Mouse (Mus musculus): ENCODE data around the gene Lrp2bp.

Gene Lrp2bp

GRCm38 (mm10) chr8:46005596-46005995 is 6.5 kb downstream of the Lrp2bp start, which contains the start of gene Ankrd37:
TSS of gene Ankrd37 (minus strand) at chr8:46005707.
- no peak for DNase-seq (ENCODE audit: low read depth, low spot score)
- Histone ChIP-seq H3K27me3 (ENCODE audit: control insufficient read depth, insufficient read depth, low read length, poor library complexity, severe bottlenecking) (no peaks in the 10 kb centered on the region), H3K36me3 (ENCODE audit: control insufficient read depth, insufficient read depth, low read length, poor library complexity, severe bottlenecking) (no peaks in the 10 kb centered on the region)

DNA sequence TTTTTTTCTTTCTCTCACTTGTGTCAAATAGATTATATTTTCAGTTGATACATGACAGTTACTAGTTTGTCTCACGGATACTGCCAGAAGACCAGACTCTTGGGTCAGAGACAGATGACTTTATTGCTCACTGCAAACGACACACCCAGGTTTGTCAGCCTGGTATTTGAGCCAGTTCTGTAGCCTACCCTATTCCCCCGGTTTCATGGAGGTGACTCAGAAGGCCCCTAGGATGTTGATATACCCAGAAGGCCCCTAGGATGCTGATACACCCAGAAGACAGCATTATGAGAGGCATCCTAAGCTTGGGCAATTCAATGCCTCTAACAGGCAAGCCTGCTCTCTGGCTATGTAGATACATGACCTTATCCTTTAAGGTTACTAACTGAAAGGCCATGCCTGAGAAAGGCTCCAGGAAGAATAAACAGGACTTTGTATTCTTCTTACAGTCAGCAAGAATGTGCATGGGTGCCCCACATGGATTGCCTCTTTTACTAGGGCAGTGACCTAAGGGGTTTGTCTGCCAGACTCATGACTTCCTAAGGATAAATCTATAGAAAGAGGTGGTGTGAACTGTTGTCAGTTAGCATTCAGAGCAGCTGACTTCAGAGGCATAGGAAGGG is 8.1 kb downstream of the Lrp2bp start:
- Histone ChIP-seq H3K36me3 (ENCODE audit: control insufficient read depth, insufficient read depth, low read length, poor library complexity, severe bottlenecking) (no peaks in the 10 kb centered on the region), H3K27me3 (ENCODE audit: control insufficient read depth, insufficient read depth, low read length, poor library complexity, severe bottlenecking) (no peaks in the 10 kb centered on the region)
- no peak for DNase-seq (ENCODE audit: low read depth, low spot score)

DNA sequence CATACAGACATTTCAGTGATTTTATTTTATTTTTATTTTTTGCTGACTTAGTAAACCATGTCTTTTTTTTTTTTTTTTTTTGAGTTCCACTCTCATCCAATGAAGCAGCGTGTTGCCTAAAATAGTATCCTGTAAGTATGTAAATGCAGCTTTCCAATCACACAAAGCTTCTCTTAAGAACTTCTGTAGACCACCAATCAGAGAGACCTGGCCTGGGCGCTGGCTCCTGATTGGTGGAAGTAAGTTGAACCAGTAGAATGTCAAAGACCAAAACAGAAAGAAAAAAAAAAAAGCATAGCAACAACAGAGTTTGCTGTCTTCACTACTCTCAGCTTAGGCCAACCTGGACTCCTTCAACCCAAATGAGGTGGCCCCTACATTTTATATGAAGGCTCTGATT is 11.2 kb downstream of the Lrp2bp start:
- H3K27me3 ChIP-seq (ENCODE audit: control insufficient read depth, insufficient read depth, low read length, poor library complexity, severe bottlenecking): no peaks in the 10 kb centered on the region

GRCm38 (mm10) chr8:46010746-46011680 is 11.9 kb downstream of the Lrp2bp start:
- Histone ChIP-seq H3K36me3 (ENCODE audit: control insufficient read depth, insufficient read depth, low read length, poor library complexity, severe bottlenecking) (no peaks in the 10 kb centered on the region), H3K27me3 (ENCODE audit: control insufficient read depth, insufficient read depth, low read length, poor library complexity, severe bottlenecking) (no peaks in the 10 kb centered on the region)
- no peak for DNase-seq (ENCODE audit: low read depth, low spot score)

More for the DNA sequence above, 11.2 kb downstream of the Lrp2bp start:
- no peaks in the 10 kb centered on the region for H3K36me3 ChIP-seq (ENCODE audit: control insufficient read depth, insufficient read depth, low read length, poor library complexity, severe bottlenecking)
- no peak for DNase-seq (ENCODE audit: low read depth, low spot score)

- no peaks in the 10 kb centered on the region for H3K27me3 ChIP-seq (ENCODE audit: control insufficient read depth, insufficient read depth, low read length, poor library complexity, severe bottlenecking)
- no peaks in the 10 kb centered on the region for H3K36me3 ChIP-seq (ENCODE audit: control insufficient read depth, insufficient read depth, low read length, poor library complexity, severe bottlenecking)
- DNase-seq (ENCODE audit: low read depth, low spot score): no peak
These were observed 23.1 kb downstream of the Lrp2bp start for GRCm38 (mm10) chr8:46022203-46022602.

- H3K27me3 ChIP-seq (ENCODE audit: control insufficient read depth, insufficient read depth, low read length, poor library complexity, severe bottlenecking): no peaks in the 10 kb centered on the region
- no peaks in the 10 kb centered on the region for H3K36me3 ChIP-seq (ENCODE audit: control insufficient read depth, insufficient read depth, low read length, poor library complexity, severe bottlenecking)
- no peak for DNase-seq (ENCODE audit: low read depth, low spot score)
These were observed 23.7 kb downstream of the Lrp2bp start for GRCm38 (mm10) chr8:46022758-46023157.

- no peaks in the 10 kb centered on the region for H3K27me3 ChIP-seq (ENCODE audit: control insufficient read depth, insufficient read depth, low read length, poor library complexity, severe bottlenecking)
- peaks cover 2% of the 10 kb centered on the region; the same call in 1 of the 2 replicates for H3K36me3 ChIP-seq (ENCODE audit: control insufficient read depth, insufficient read depth, low read length, poor library complexity, severe bottlenecking)
- DNase-seq (ENCODE audit: low read depth, low spot score): no peak
These were observed 25.3 kb downstream of the Lrp2bp start for GRCm38 (mm10) chr8:46024392-46024791.

DNA sequence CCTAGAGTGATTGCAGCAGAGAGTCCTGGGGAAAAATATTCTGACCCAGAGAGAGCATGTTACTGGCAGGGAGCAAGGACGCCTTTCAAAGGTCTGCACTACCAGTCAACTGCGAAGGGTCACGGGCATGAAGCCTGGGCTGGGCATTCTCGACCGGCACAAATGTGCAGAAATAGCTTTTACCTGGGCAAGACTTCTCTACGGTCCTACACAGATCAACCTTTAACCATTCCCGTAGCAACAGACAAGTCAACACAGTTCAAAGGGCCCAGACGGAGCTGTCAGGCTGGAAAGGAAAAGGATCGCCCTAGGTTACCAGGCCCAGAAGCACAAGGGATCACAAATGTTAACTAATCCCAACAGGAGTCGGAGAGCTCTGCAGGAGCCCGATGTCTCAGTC is 37.1 kb downstream of the Lrp2bp start:
- H3K36me3 ChIP-seq (ENCODE audit: control insufficient read depth, insufficient read depth, low read length, poor library complexity, severe bottlenecking): peaks cover 20% of the 10 kb centered on the region
- no peak for DNase-seq (ENCODE audit: low read depth, low spot score)
- H3K27me3 ChIP-seq (ENCODE audit: control insufficient read depth, insufficient read depth, low read length, poor library complexity, severe bottlenecking): no peaks in the 10 kb centered on the region

- DNase-seq (ENCODE audit: low read depth, low spot score): no peak
- H3K36me3 ChIP-seq (ENCODE audit: control insufficient read depth, insufficient read depth, low read length, poor library complexity, severe bottlenecking): peaks cover 21% of the 10 kb centered on the region
- H3K27me3 ChIP-seq (ENCODE audit: control insufficient read depth, insufficient read depth, low read length, poor library complexity, severe bottlenecking): no peaks in the 10 kb centered on the region
These were observed 40.6 kb downstream of the Lrp2bp start for GRCm38 (mm10) chr8:46039666-46040065.

GRCm38 (mm10) chr8:46040260-46040659 is 41.2 kb downstream of the Lrp2bp start:
- no peak for DNase-seq (ENCODE audit: low read depth, low spot score)
- Histone ChIP-seq H3K36me3 (ENCODE audit: control insufficient read depth, insufficient read depth, low read length, poor library complexity, severe bottlenecking) (peaks cover 18% of the 10 kb centered on the region), H3K27me3 (ENCODE audit: control insufficient read depth, insufficient read depth, low read length, poor library complexity, severe bottlenecking) (no peaks in the 10 kb centered on the region)

- Histone ChIP-seq H3K27me3 (ENCODE audit: control insufficient read depth, insufficient read depth, low read length, poor library complexity, severe bottlenecking) (no peaks in the 10 kb centered on the region), H3K36me3 (ENCODE audit: control insufficient read depth, insufficient read depth, low read length, poor library complexity, severe bottlenecking) (peaks cover 4% of the 10 kb centered on the region)
- no peak for DNase-seq (ENCODE audit: low read depth, low spot score)
These were observed 73.7 kb downstream of the Lrp2bp start for GRCm38 (mm10) chr8:46072798-46073197.

GRCm38 (mm10) chr8:46073540-46074140 is 74.5 kb downstream of the Lrp2bp start:
- no peak for DNase-seq (ENCODE audit: low read depth, low spot score)
- Histone ChIP-seq H3K27me3 (ENCODE audit: control insufficient read depth, insufficient read depth, low read length, poor library complexity, severe bottlenecking) (no peaks in the 10 kb centered on the region), H3K36me3 (ENCODE audit: control insufficient read depth, insufficient read depth, low read length, poor library complexity, severe bottlenecking) (no peaks in the 10 kb centered on the region)

GRCm38 (mm10) chr8:46075223-46075622 is 76.1 kb downstream of the Lrp2bp start:
- no peak for DNase-seq (ENCODE audit: low read depth, low spot score)
- H3K36me3 ChIP-seq (ENCODE audit: control insufficient read depth, insufficient read depth, low read length, poor library complexity, severe bottlenecking): no peaks in the 10 kb centered on the region
- no peaks in the 10 kb centered on the region for H3K27me3 ChIP-seq (ENCODE audit: control insufficient read depth, insufficient read depth, low read length, poor library complexity, severe bottlenecking)

- no peaks in the 10 kb centered on the region for H3K36me3 ChIP-seq (ENCODE audit: control insufficient read depth, insufficient read depth, low read length, poor library complexity, severe bottlenecking)
- no peak for DNase-seq (ENCODE audit: low read depth, low spot score)
- H3K27me3 ChIP-seq (ENCODE audit: control insufficient read depth, insufficient read depth, low read length, poor library complexity, severe bottlenecking): no peaks in the 10 kb centered on the region
These were observed 79.8 kb downstream of the Lrp2bp start for GRCm38 (mm10) chr8:46078866-46079265.
